Mouse (Mus musculus) CH12.LX (cell line): ENCODE results near the gene Rras.

ENCODE experiments used
- EP300 ChIP-seq: IDR thresholded peaks from 2 replicates; pipeline ENCODE4 v1.6.1; 2011; ENCODE audit warnings: low read length, improper control_type of control experiment
- POLR2A ChIP-seq: IDR thresholded peaks from 2 replicates; pipeline ENCODE4 v1.6.1; 2011; ENCODE audit warnings: low read depth, mild to moderate bottlenecking, improper control_type of control experiment, low read length
- POLR2AphosphoS2 ChIP-seq: IDR thresholded peaks from 2 replicates; pipeline ENCODE4 v1.6.1; 2011; ENCODE audit warnings: low read depth, low read length, improper control_type of control experiment

GRCm38 (mm10) chr7:45006503-45006902, 11.3 kb upstream of the Rras start:
- no peak for TF ChIP-seq POLR2AphosphoS2
- no peak for TF ChIP-seq EP300
- TF ChIP-seq POLR2A = no peak
